Mouse (Mus musculus) heart, embryonic 10.5 days (tissue): Measurements from ENCODE around the gene Gm5089. TPM values are rescaled to one million over a fixed set of nuclear protein-coding genes. Genes with fewer than 3 reads are reported as not detected.

ENCODE experiments used
- DNase-seq: peaks from one replicate; pipeline ENCODE4 v3.0.0-alpha.2; 2017; ENCODE audit warnings: low spot score
- H3K27ac ChIP-seq: fragments of 300-500 bp; sonication (generic); 2 replicates; pipeline ENCODE4 v1.5.1; 2016; ENCODE audit warnings: mild to moderate bottlenecking
- H3K27me3 ChIP-seq: fragments of 300-500 bp; sonication (generic); 2 replicates; pipeline ENCODE4 v1.6.1; 2016; ENCODE audit warnings: mild to moderate bottlenecking; ENCODE audit not compliant: poor library complexity, insufficient read depth, severe bottlenecking
- H3K36me3 ChIP-seq: fragments of 300-500 bp; sonication (generic); 2 replicates; pipeline ENCODE4 v1.6.1; 2016; ENCODE audit warnings: mild to moderate bottlenecking, moderate library complexity
- H3K4me1 ChIP-seq: fragments of 300-500 bp; sonication (generic); 2 replicates; pipeline ENCODE4 v1.6.1; 2016; ENCODE audit warnings: mild to moderate bottlenecking
- H3K4me3 ChIP-seq: fragments of 300-500 bp; sonication (generic); 2 replicates; pipeline ENCODE4 v1.5.1; 2016; ENCODE audit warnings: mild to moderate bottlenecking, moderate library complexity
- H3K9me3 ChIP-seq: fragments of 300-500 bp; sonication (generic); 2 replicates; pipeline ENCODE4 v1.6.1; 2016; ENCODE audit warnings: mild to moderate bottlenecking, moderate library complexity
- WGBS: fragments of 180-500 bp; shearing (Covaris S2); methylation state at CpG from one replicate; pipeline ENCODE4 v1.1.7; 2016; 5-methylcytosine and 5-hydroxymethylcytosine counted together
- polyA plus RNA-seq: library from polyadenylated mRNA; unstranded; fragments of >200 nt; fragmentation: Nextera tagmentation; extraction: Ambion mirVana; gene quantifications from 2 replicates; pipeline ENCODE4 v1.2.1, GENCODE M21; 2016

The Gm5089 gene
- polyA plus RNA-seq, 1 experiment from 2014 or later = not detected

- Histone ChIP-seq H3K36me3 (no peaks in the 10 kb centered on the region), H3K27ac (peak overlapping the region; percentile 3; the same call in 1 of the 2 replicates), H3K27me3 (peaks cover 96% of the 10 kb centered on the region), H3K4me1 (peaks cover 38% of the 10 kb centered on the region), H3K4me3 (peak overlapping the region; percentile 64), H3K9me3 (no peaks in the 10 kb centered on the region)
- under 1% methylated on average over 65 of the region's 65 CpGs for WGBS
- DNase-seq = peak; percentile 75
These were observed 24.7 kb upstream of the Gm5089 start for GRCm38 (mm10) chr14:122475557-122476040.

GRCm38 (mm10) chr14:122474891-122475556, 24.1 kb upstream of the Gm5089 start, which contains the start of gene Zic2:
TSS of gene Zic2 (plus strand) at chr14:122475435.
- no peaks in the 10 kb centered on the region for H3K36me3 ChIP-seq
- no peaks in the 10 kb centered on the region for H3K9me3 ChIP-seq
- under 1% methylated on average over 44 of the region's 73 CpGs for WGBS
- peak within 1 kb of the TSS; percentile 64 for H3K4me3 ChIP-seq
- peaks cover 96% of the 10 kb centered on the region for H3K27me3 ChIP-seq
- peaks cover 38% of the 10 kb centered on the region for H3K4me1 ChIP-seq
- peak; percentile 78 for DNase-seq
- peak within 1 kb of the TSS; percentile 3; the same call in 1 of the 2 replicates for H3K27ac ChIP-seq

GRCm38 (mm10) chr14:122474041-122474890, 23.4 kb upstream of the Gm5089 start:
- Histone ChIP-seq H3K4me1 (peaks cover 38% of the 10 kb centered on the region), H3K9me3 (no peaks in the 10 kb centered on the region), H3K4me3 (peak overlapping the region; percentile 64), H3K36me3 (no peaks in the 10 kb centered on the region), H3K27ac (no peak overlapping the region), H3K27me3 (peaks cover 97% of the 10 kb centered on the region)
- WGBS = under 1% methylated on average over 57 of the region's 57 CpGs
- DNase-seq = peak; percentile 86

- under 1% methylated on average over 17 of the region's 17 CpGs for WGBS
- H3K4me1 ChIP-seq = peaks cover 31% of the 10 kb centered on the region
- H3K27ac ChIP-seq = no peak overlapping the region
- H3K4me3 ChIP-seq = no peak overlapping the region; the same call in 1 of the 2 replicates
- H3K27me3 ChIP-seq = peaks cover 98% of the 10 kb centered on the region
- DNase-seq = no peak
- H3K36me3 ChIP-seq = no peaks in the 10 kb centered on the region
- no peaks in the 10 kb centered on the region for H3K9me3 ChIP-seq
These were observed 22.4 kb upstream of the Gm5089 start for GRCm38 (mm10) chr14:122473211-122473751.

GRCm38 (mm10) chr14:122472647-122473046, 21.7 kb upstream of the Gm5089 start:
- no peak overlapping the region for H3K27ac ChIP-seq
- H3K27me3 ChIP-seq = peaks cover 98% of the 10 kb centered on the region
- no peak for DNase-seq
- no peak overlapping the region for H3K4me3 ChIP-seq
- no peaks in the 10 kb centered on the region for H3K36me3 ChIP-seq
- 2% methylated on average over 5 of the region's 5 CpGs for WGBS
- no peaks in the 10 kb centered on the region for H3K9me3 ChIP-seq
- peaks cover 31% of the 10 kb centered on the region for H3K4me1 ChIP-seq

GRCm38 (mm10) chr14:122472161-122472560, 21.2 kb upstream of the Gm5089 start:
- no peak for DNase-seq
- Histone ChIP-seq H3K27me3 (peaks cover 99% of the 10 kb centered on the region), H3K36me3 (no peaks in the 10 kb centered on the region), H3K4me1 (peaks cover 31% of the 10 kb centered on the region), H3K27ac (no peak overlapping the region), H3K4me3 (no peak overlapping the region), H3K9me3 (no peaks in the 10 kb centered on the region)
- under 1% methylated on average over 13 of the region's 13 CpGs for WGBS

GRCm38 (mm10) chr14:122471449-122472085, 20.7 kb upstream of the Gm5089 start:
- DNase-seq = no peak
- Histone ChIP-seq H3K9me3 (no peaks in the 10 kb centered on the region), H3K4me1 (peaks cover 31% of the 10 kb centered on the region), H3K27me3 (peaks cover 99% of the 10 kb centered on the region), H3K36me3 (no peaks in the 10 kb centered on the region), H3K27ac (no peak overlapping the region), H3K4me3 (no peak overlapping the region)
- 10% methylated on average over 31 of the region's 31 CpGs for WGBS

GRCm38 (mm10) chr14:122468971-122469755, 18.2 kb upstream of the Gm5089 start:
- H3K27me3 ChIP-seq = peaks cover 99% of the 10 kb centered on the region
- H3K4me3 ChIP-seq = no peak overlapping the region; the same call in 1 of the 2 replicates
- H3K9me3 ChIP-seq = no peaks in the 10 kb centered on the region
- no peaks in the 10 kb centered on the region for H3K36me3 ChIP-seq
- no peak overlapping the region for H3K27ac ChIP-seq
- peaks cover 24% of the 10 kb centered on the region for H3K4me1 ChIP-seq
- whole genome bisulfite sequencing = 2% methylated on average over 28 of the region's 28 CpGs
- DNase-seq = no peak

- H3K4me3 ChIP-seq = no peak overlapping the region; the same call in 1 of the 2 replicates
- H3K4me1 ChIP-seq = peaks cover 24% of the 10 kb centered on the region
- H3K27me3 ChIP-seq = peaks cover 99% of the 10 kb centered on the region
- 8% methylated on average over 23 of the region's 23 CpGs for WGBS
- no peak overlapping the region for H3K27ac ChIP-seq
- H3K36me3 ChIP-seq = no peaks in the 10 kb centered on the region
- H3K9me3 ChIP-seq = no peaks in the 10 kb centered on the region
- DNase-seq = no peak
These were observed 17.3 kb upstream of the Gm5089 start for GRCm38 (mm10) chr14:122467926-122468841.

GRCm38 (mm10) chr14:122466756-122467362, 15.9 kb upstream of the Gm5089 start:
- peaks cover 25% of the 10 kb centered on the region for H3K4me1 ChIP-seq
- 65% methylated on average over 7 of the region's 7 CpGs for WGBS
- H3K4me3 ChIP-seq = no peak overlapping the region
- no peak overlapping the region for H3K27ac ChIP-seq
- H3K27me3 ChIP-seq = peaks cover 100% of the 10 kb centered on the region
- DNase-seq = no peak
- no peaks in the 10 kb centered on the region for H3K9me3 ChIP-seq
- no peaks in the 10 kb centered on the region for H3K36me3 ChIP-seq
